Mouse (Mus musculus) erythroblast, embryonic 14.5 days (primary cell): Measurements from ENCODE around the gene Rinl.

Experiments used
- GATA1 ChIP-seq: IDR thresholded peaks from 2 replicates; pipeline ENCODE4 v1.6.1; 2012; ENCODE audit warnings: low read length, inconsistent platforms, mixed read lengths
- TAL1 ChIP-seq: IDR thresholded peaks from 3 replicates; pipeline ENCODE4 v1.6.1; 2012; ENCODE audit warnings: low read length, inconsistent platforms, mixed read lengths

GRCm38 (mm10) chr7:28808957-28809393 is 20.2 kb downstream of the Rinl start:
- TF ChIP-seq TAL1 (no peak), GATA1 (no peak)
